Mouse (Mus musculus): ENCODE measurements around the gene Ube2f.

The Ube2f gene

GRCm38 (mm10) chr1:91297799-91298744, 48.0 kb downstream of the Ube2f start, which contains the start of gene Scly:
Scly (plus strand) TSS chr1:91298338.
- DNase-seq (ENCODE audit: low read depth, low spot score) = peak; percentile 79

DNA sequence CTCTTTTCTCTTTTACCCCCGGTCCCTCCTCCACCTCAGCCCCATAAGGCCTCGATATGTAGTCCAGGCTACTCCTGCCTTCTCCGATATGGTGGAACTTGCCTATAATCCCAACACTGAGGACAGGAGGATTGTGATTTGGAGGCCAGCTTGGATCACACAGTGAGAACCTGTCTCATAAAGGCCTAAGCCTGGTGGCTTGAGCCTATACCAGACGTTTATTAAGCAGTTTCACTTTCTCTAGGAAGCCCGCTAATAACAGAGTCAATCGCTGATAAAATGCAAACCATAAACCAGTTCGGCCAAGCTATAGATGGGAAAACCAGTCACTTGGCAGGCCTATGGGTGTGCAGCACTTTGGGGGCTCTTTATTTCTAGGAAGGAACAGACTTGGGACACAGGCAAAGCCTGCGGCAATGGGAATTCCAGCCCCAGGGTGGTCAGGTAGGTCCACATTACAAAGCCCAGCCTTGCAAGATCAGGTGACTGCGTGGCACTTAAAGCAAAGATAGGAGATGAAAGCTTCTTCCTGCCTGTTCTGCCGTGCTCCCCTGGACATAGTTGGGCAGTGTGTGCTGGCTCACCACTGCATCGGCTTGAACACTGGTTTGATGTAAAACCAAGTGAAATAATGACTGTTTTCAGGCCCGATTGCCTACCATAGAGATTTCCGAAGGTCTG, 49.1 kb downstream of the Ube2f start:
- DNase-seq (ENCODE audit: low read depth, low spot score) = no peak

GRCm38 (mm10) chr1:91299707-91300426, 49.8 kb downstream of the Ube2f start:
- DNase-seq (ENCODE audit: low read depth, low spot score) = no peak

DNA sequence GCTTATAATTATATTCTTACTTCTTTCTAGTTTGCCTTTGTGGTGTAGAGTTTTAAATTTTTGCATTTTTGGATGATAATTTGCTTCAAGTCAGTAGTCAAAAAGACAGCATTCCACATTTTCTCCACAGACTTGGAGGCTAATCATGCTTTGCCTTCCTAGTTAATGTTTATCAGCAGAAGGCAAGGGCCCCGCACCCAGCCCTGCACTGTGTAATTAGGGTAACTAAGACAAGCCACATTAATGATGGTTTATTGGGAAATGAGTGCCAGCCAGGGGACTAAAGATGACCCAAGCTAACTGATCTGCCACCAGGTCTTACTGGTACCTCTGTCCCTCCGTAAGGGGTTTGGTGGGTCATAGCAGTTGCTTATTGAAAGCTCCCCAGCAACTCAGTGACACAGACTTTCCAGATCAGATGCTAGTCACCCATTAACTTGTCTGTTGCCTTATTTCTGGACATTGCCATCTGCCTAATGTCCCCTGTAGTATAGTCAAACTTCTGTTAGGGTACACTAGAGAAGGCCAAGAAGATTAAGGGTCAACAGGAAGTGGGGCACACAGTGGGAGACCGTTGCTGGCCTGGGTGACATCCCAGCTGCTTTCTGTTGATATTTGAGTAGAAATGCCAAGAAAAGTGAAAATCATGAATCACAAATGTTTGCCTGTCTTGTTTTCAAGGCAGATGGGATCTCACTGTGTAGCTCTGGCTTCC, 51.3 kb downstream of the Ube2f start:
- no peak for DNase-seq (ENCODE audit: low read depth, low spot score)

- no peak for DNase-seq (ENCODE audit: low read depth, low spot score)
Observed at GRCm38 (mm10) chr1:91302021-91302420, 51.9 kb downstream of the Ube2f start.

DNA sequence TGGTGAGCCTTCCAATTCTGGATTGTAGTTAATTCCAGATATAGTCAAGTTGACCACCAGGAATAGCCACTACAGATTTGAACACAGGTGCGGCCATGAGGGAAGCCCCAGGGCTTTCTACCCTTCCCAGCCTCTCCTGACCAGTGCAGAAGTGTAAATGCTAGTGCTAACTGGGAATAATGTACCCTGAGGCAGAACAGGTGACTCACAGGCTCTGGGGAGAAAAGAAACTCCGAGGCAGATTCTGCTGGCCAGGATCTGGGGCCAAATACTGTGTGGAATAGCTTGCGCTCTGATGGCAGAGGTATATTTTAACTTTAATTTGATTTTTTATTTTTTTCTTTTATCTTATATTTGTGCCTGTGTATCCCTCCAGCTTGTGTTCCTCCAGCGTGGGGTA, 54.5 kb downstream of the Ube2f start:
- no peak for DNase-seq (ENCODE audit: low read depth, low spot score)

GRCm38 (mm10) chr1:91309366-91310085, 59.4 kb downstream of the Ube2f start:
- DNase-seq (ENCODE audit: low read depth, low spot score) = no peak

DNA sequence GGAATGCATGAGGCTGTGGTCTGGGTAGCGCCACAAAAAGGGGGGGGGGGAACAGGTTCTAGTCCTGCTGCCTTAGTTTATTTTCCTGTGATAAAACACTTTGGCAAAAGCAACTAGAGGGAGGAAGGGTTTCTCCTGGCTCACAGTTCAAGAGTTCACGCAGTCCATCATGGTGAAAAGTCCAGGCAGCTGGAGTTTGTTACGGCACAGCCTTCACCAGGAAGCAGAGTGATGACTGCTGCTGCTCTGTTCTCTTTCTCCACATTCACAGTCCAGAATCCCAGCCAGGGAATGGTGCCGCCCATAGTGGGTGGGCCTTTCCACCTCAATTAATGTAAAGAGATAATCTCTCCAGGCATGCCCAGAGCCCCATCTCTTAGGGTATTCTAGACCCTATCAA, 62.2 kb downstream of the Ube2f start:
- DNase-seq (ENCODE audit: low read depth, low spot score) = no peak

GRCm38 (mm10) chr1:91313251-91313650, 63.1 kb downstream of the Ube2f start:
- no peak for DNase-seq (ENCODE audit: low read depth, low spot score)

GRCm38 (mm10) chr1:91317656-91318055, 67.6 kb downstream of the Ube2f start:
- no peak for DNase-seq (ENCODE audit: low read depth, low spot score)

DNA sequence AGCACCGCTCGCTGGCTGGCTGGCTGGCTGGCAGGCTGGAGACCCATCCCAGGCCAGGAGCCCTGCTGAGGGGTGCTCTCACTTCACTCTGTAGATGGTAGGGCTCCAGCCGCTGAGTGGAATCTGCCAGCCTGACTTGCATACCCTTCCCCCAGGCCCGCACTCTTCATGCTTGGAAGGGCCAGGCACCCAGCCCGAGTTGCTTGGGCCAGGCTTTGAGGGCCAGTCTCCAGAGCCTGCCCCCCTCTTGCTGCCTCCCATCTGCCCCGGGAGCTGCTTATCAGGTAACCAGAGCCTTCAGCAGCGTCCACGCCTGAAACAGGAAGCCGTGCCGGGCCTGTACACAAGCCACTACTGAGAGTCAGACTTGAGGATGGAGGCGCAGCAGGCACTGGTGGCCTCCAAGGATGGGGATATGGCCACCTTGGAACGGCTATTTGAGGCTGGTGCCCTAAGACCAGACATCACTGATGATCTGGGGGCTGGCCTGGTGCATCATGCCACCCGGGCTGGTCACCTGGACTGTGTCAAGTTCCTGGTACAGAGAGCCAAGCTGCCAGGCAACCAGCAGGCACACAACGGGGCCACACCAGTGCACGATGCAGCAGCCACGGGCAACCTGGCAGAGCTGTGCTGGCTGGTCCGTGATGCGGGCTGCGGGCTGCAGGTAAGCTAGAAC, 71.8 kb downstream of the Ube2f start, which contains the start of gene Espnl:
Gene Espnl, plus strand, starts transcription at position 316 of the 679 bp plus-strand sequence.
- DNase-seq (ENCODE audit: low read depth, low spot score) = no peak

DNA sequence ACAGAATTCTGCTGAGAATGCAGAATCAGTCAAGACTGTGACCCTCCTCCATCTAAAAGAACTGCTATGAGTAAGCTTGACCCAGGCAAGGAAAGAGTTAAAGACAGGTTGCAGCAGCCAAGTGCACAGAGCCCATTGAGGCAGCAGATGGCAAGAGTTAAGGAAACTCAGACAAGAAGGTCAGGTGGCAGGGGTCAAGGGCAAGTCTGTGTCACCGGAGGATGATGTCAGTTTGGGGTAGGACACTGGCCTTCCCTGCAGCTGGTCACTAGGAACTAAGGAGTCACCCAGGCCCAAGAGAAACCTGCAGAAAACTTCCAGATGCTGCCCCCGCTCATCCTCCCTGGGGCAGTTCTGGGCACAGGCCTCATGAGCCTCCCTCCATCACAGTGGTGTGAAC, 74.5 kb downstream of the Ube2f start:
- DNase-seq (ENCODE audit: low read depth, low spot score) = no peak

DNA sequence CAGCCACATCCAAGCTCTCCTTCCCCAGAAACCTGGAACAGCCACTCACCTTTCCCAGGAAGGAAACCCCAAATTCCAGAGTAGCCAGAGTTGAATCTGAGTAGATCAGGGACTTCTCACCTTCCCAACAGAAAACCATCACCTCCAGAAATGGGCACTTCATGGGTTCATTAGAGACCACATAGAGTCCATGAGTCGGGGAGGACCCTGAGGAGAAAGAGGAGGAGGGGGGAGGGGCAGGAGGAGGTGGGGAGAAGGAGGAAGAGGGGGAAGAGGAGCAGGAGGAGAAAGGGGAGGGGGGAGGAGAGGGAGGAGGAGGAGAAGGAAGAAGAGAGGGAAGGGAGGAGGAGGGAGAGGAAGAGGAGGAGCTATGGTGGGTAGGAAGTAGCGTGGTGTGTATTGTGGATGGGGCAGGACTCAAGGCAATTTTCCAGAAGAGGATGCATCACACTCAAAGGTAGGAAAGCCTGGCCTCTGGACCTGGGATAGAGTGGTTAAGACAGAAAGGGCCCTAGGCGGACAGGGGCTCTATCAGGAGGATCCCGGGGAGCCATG, 75.5 kb downstream of the Ube2f start:
- no peak for DNase-seq (ENCODE audit: low read depth, low spot score)

GRCm38 (mm10) chr1:91332102-91332501, 82.0 kb downstream of the Ube2f start:
- no peak for DNase-seq (ENCODE audit: low read depth, low spot score)

DNA sequence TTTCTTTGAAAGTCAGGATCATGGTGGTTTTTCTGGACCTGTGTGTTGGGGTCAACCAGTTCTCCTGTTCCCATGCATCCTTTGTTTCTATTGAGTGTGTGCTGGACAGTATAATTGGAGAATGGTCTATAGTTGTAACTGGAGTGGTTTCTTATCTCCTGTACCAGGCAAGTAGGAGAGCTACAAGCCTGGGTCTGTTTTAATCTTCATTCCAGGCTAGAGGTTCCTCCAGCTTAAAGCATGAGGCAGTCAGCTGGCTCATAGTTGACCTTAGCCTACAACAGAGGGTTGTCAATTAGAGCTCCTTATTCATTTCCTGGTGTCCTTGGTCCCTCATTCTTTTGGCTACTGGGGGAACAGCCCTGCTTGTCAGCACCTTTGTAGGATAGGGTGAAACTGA, 83.5 kb downstream of the Ube2f start:
- no peak for DNase-seq (ENCODE audit: low read depth, low spot score)

- DNase-seq (ENCODE audit: low read depth, low spot score) = no peak
Observed at GRCm38 (mm10) chr1:91337355-91337754, 87.3 kb downstream of the Ube2f start.
